Mouse (Mus musculus) T-helper 1 cell (primary cell): ENCODE measurements around the gene Tchhl1.

Experiments used
- in situ Hi-C: fragments of 300-600 bp; cut with MboI, MseI; formaldehyde crosslinking; loops from one replicate; pipeline ENCODE4 v1.15.1; 2025; ENCODE audit warnings: high pct_unique_total_duplicates

The Tchhl1 gene

GRCm38 (mm10) chr3:93499129-93499528, 30.6 kb downstream of the Tchhl1 start:
- in situ Hi-C loops = loop anchor here (5.0 kb wide), 1 partner anchor 103 kb away; no protein-coding TSS in a partner anchor

- in situ Hi-C loops = no loop called here
These were observed 36.1 kb downstream of the Tchhl1 start for GRCm38 (mm10) chr3:93504536-93505189.

- in situ Hi-C loops = no loop called here
These were observed 37.7 kb downstream of the Tchhl1 start for GRCm38 (mm10) chr3:93505960-93506863.

- in situ Hi-C loops = no loop called here
These were observed 38.3 kb downstream of the Tchhl1 start for GRCm38 (mm10) chr3:93506881-93507325.

- in situ Hi-C loops = no loop called here
These were observed 40.7 kb downstream of the Tchhl1 start for GRCm38 (mm10) chr3:93509301-93509700.

- in situ Hi-C loops = no loop called here
These were observed 42.5 kb downstream of the Tchhl1 start for GRCm38 (mm10) chr3:93511036-93511435.

- in situ Hi-C loops = no loop called here
These were observed 43.2 kb downstream of the Tchhl1 start for GRCm38 (mm10) chr3:93511801-93512200.

GRCm38 (mm10) chr3:93512386-93513101, 44.0 kb downstream of the Tchhl1 start:
- in situ Hi-C loops = no loop called here

- in situ Hi-C loops = no loop called here
These were observed 46.1 kb downstream of the Tchhl1 start for GRCm38 (mm10) chr3:93514628-93515027.

GRCm38 (mm10) chr3:93517343-93517742, 48.8 kb downstream of the Tchhl1 start:
- in situ Hi-C loops = no loop called here

- in situ Hi-C loops = no loop called here
These were observed 51.3 kb downstream of the Tchhl1 start for GRCm38 (mm10) chr3:93519856-93520329.

GRCm38 (mm10) chr3:93520330-93521193, 52.0 kb downstream of the Tchhl1 start, which contains the start of gene S100a11:
S100a11 (plus strand) TSS chr3:93520488.
- in situ Hi-C loops = no loop called here
